Mouse (Mus musculus): ENCODE measurements around the gene Dusp11.

DNA sequence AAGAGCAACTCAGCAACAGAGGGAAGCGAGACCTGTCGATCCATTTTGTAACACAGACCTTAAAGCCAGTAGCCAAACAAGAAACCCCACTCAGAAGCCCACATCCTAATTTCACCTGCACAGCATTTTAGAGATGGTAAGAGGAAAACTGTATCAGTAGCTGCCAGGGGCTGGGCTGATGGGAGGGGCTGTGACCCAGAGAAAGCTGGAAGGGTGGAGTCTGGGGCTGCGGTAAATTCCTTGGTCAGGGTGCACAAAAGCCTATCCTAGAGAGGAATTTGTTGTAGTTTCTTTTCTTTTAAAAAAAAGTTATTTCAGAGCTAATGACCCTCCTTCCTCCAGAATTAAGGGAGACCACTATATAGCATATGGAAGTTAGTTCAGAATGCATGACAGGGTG is 19.0 kb downstream of the Dusp11 start:
- no peak for TF ChIP-seq RCOR1 (conservative IDR thresholded peaks at IDR 0.05; ENCODE audit: low read depth, low read length)
- TF ChIP-seq CTCF (conservative IDR thresholded peaks at IDR 0.05 in 1 of 2, IDR thresholded peaks at IDR 0.05 in 1 of 2; ENCODE audit: low read depth in 2 of 2, low read length in 2 of 2): no peak
- no peak for TF ChIP-seq ELF1 (IDR thresholded peaks at IDR 0.05; ENCODE audit: low read depth, low read length)
- no peak for TF ChIP-seq GABPA (IDR thresholded peaks at IDR 0.05; ENCODE audit: insufficient replicate concordance, low read depth, low read length)
- no peak for TF ChIP-seq MAZ (IDR thresholded peaks at IDR 0.05; ENCODE audit: low read depth, low read length)
- no peak for TF ChIP-seq EP300 (IDR thresholded peaks at IDR 0.05; ENCODE audit: low read length)
- TF ChIP-seq MAX (IDR thresholded peaks at IDR 0.05; ENCODE audit: low read length): no peak
- TF ChIP-seq ZC3H11A (IDR thresholded peaks at IDR 0.05; ENCODE audit: low read depth, low read length): no peak
- no peak for TF ChIP-seq TCF12 (IDR thresholded peaks at IDR 0.05; ENCODE audit: low read depth, low read length)
- no peak for TF ChIP-seq NRF1 (IDR thresholded peaks at IDR 0.05; ENCODE audit: low read depth, low read length)
- TF ChIP-seq POLR2A (IDR thresholded peaks at IDR 0.05; ENCODE audit: low read depth, low read length): no peak
- TF ChIP-seq RAD21 (IDR thresholded peaks at IDR 0.05; ENCODE audit: low read depth, low read length): no peak
- no peak for TF ChIP-seq USF1 (IDR thresholded peaks at IDR 0.05; ENCODE audit: low read depth, low read length)
- TF ChIP-seq E2F4 (IDR thresholded peaks at IDR 0.05; ENCODE audit: insufficient replicate concordance, low read depth, low read length): no peak
